Mouse (Mus musculus) brain, adult 10 weeks (tissue): ENCODE data around the gene Zfp964. TPM values are rescaled to one million over a fixed set of nuclear protein-coding genes. Genes with fewer than 3 reads are reported as not detected.

ENCODE experiments used
- polyA plus RNA-seq: library from polyadenylated mRNA; stranded (reverse); fragments of 350-450 nt; fragmentation: Illumina TruSeq; extraction: RNeasy Lipid Tissue Mini Kit (QIAGEN cat#74804); gene quantifications from one replicate; pipeline ENCODE4 v1.2.3, GENCODE M21; 2015; ENCODE audit warnings: low read depth, low replicate concordance

Gene Zfp964
- 4.7 TPM for polyA plus RNA-seq

GRCm38 (mm10) chr8:69654358-69654981 lies at the start of gene Zfp964:
TSS of gene Zfp964 (plus strand) at chr8:69654479.

GRCm38 (mm10) chr8:69625095-69625789 lies 29.0 kb upstream of the Zfp964 start, which contains the start of gene Zfp868:
TSS of gene Zfp868 (minus strand) at chr8:69625548.

GRCm38 (mm10) chr8:69710624-69711023 lies 56.3 kb downstream of the Zfp964 start, which contains the start of gene Zfp869:
TSS of gene Zfp869 (minus strand) at chr8:69710724.

Other genes starting within 250 kb of the Zfp964 start
- not detected for gene Gm9495, start 200.9 kb upstream of the Zfp964 start, polyA plus RNA-seq
- gene Gm7697, start 131.5 kb upstream of the Zfp964 start, polyA plus RNA-seq, result 0.18 TPM
- 20.2 TPM for gene Zfp868, start 28.9 kb upstream of the Zfp964 start, polyA plus RNA-seq
- gene Zfp869, start 56.2 kb downstream of the Zfp964 start, polyA plus RNA-seq, result 26.2 TPM
- gene Zfp963, start 95.5 kb downstream of the Zfp964 start, polyA plus RNA-seq, result 4.8 TPM
- 1.0 TPM for gene Gm20422, start 120.4 kb downstream of the Zfp964 start, polyA plus RNA-seq
- gene Atp13a1, start 136.7 kb downstream of the Zfp964 start, polyA plus RNA-seq, result 25.3 TPM
- gene Zfp866, start 136.7 kb downstream of the Zfp964 start, polyA plus RNA-seq, result 21.1 TPM
- 11.2 TPM for gene Gmip, start 154.2 kb downstream of the Zfp964 start, polyA plus RNA-seq
- gene Lpar2, start 167.9 kb downstream of the Zfp964 start, polyA plus RNA-seq, result 0.27 TPM
- 23.2 TPM for gene Pbx4, start 178.0 kb downstream of the Zfp964 start, polyA plus RNA-seq
- 0.22 TPM for gene Cilp2, start 233.2 kb downstream of the Zfp964 start, polyA plus RNA-seq
- gene Tssk6, start 247.7 kb downstream of the Zfp964 start, polyA plus RNA-seq, result not detected
- 228 TPM for gene Ndufa13, start 248.1 kb downstream of the Zfp964 start, polyA plus RNA-seq
- gene Yjefn3, start 248.2 kb downstream of the Zfp964 start, polyA plus RNA-seq, result 14.3 TPM